Mouse (Mus musculus) neural tube, embryonic 11.5 days (tissue): ENCODE data around the gene Slc25a39. TPM values are rescaled to one million over a fixed set of nuclear protein-coding genes. Genes with fewer than 3 reads are reported as not detected.

ENCODE experiments used
- ATAC-seq: fragments of 200-750 bp; cut with Nextera tagmentation; 2 replicates; pipeline ENCODE4 v1.8.0; 2017; ENCODE audit warnings: moderate number of reproducible peaks, mild to moderate bottlenecking, moderate TSS enrichment, moderate library complexity; ENCODE audit not compliant: insufficient read depth, low FRiP score, low TSS enrichment
- DNase-seq: peaks from one replicate; pipeline ENCODE4 v3.0.0-alpha.2; 2015; ENCODE audit warnings: low spot score
- H3K27ac ChIP-seq: fragments of 300-500 bp; sonication (generic); 2 replicates; pipeline ENCODE4 v1.5.1; 2014; ENCODE audit warnings: low read depth, mild to moderate bottlenecking, low read length
- H3K27me3 ChIP-seq: fragments of 300-500 bp; sonication (generic); 2 replicates; pipeline ENCODE4 v1.6.1; 2014; ENCODE audit warnings: mild to moderate bottlenecking, low read length, mixed read lengths; ENCODE audit not compliant: control insufficient read depth, insufficient read depth
- H3K36me3 ChIP-seq: fragments of 300-500 bp; sonication (generic); 2 replicates; pipeline ENCODE4 v1.6.1; 2014; ENCODE audit warnings: mild to moderate bottlenecking, low read length, moderate library complexity, mixed read lengths; ENCODE audit not compliant: control insufficient read depth, insufficient read depth
- H3K4me1 ChIP-seq: fragments of 300-500 bp; sonication (generic); 2 replicates; pipeline ENCODE4 v1.6.1; 2014; ENCODE audit warnings: low read length, mixed read lengths; ENCODE audit not compliant: control insufficient read depth, insufficient read depth
- H3K4me2 ChIP-seq: fragments of 300-500 bp; sonication (generic); 2 replicates; pipeline ENCODE4 v1.6.1; 2014; ENCODE audit warnings: low read depth, mild to moderate bottlenecking, moderate library complexity
- H3K4me3 ChIP-seq: fragments of 300-500 bp; sonication (generic); 2 replicates; pipeline ENCODE4 v1.5.1; 2014; ENCODE audit warnings: low read depth, low read length
- H3K9ac ChIP-seq: fragments of 300-500 bp; sonication (generic); 2 replicates; pipeline ENCODE4 v1.6.1; 2014; ENCODE audit warnings: mild to moderate bottlenecking, low read length
- H3K9me3 ChIP-seq: fragments of 300-500 bp; sonication (generic); 2 replicates; pipeline ENCODE4 v1.6.1; 2016; ENCODE audit warnings: low read length; ENCODE audit not compliant: control insufficient read depth
- WGBS: fragments of 180-500 bp; shearing (Covaris S2); extraction: QIAGEN DNeasy Blood & Tissue Kit; methylation state at CpG from one replicate; pipeline ENCODE4 v1.1.7; 2014; 5-methylcytosine and 5-hydroxymethylcytosine counted together
- microRNA-seq: library from miRNA; unstranded; fragments of <30 nt; microRNA quantifications from one replicate; pipeline ENCODE4, GENCODE M21; 2016
- polyA plus RNA-seq: library from polyadenylated mRNA; unstranded; fragments of >200 nt; fragmentation: Nextera tagmentation; extraction: Ambion mirVana; gene quantifications from 2 replicates; pipeline ENCODE4 v1.2.1, GENCODE M21; 2014

The Slc25a39 gene
- polyA plus RNA-seq, 1 experiment from 2014 or later = 184 TPM

DNA sequence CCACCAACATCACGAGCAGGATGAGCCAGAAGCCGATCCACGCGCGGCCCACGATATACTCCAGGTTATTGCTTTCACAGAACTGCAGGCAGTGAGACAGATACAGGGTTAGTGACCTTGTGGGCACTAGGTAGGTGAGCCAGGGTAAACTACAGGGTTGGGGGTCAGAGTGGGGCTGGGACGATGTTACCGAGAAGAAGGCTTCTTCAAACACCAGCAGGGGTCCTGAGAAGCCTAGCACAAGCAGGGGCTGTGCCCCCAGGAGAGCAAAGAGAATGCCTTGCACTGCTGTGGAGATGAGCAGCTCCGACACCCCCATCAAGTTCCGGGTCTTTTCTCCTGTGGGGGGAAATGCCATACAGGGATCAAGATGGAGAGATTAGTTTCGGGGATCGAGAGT, 51.6 kb downstream of the Slc25a39 start:
- no peak for ATAC-seq
- Histone ChIP-seq H3K36me3 (no peaks in the 10 kb centered on the region), H3K4me2 (no peak overlapping the region), H3K27ac (no peak overlapping the region), H3K9me3 (no peaks in the 10 kb centered on the region), H3K9ac (no peak overlapping the region), H3K4me3 (no peak overlapping the region), H3K27me3 (no peaks in the 10 kb centered on the region), H3K4me1 (no peaks in the 10 kb centered on the region)
- no peak for DNase-seq
- WGBS = 83% methylated on average over 12 of the region's 12 CpGs

DNA sequence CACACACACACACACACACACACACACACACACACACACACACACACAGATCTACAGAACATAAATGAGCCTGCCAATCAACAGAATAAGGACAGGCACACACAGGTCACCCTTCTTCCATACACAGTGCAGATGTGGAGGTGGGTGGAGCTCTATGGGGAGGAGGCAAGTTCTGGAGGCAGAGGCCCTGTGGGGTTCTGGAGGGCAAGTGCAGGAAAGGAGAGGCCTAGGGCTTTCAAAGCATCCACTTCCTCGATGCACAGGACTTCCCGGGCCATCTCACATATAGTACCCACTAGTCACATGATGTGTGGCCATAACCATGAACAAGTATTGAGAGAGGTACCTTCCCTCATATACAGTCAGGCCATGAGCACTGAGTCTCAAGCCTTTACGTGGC, 52.2 kb downstream of the Slc25a39 start:
- H3K36me3 ChIP-seq = no peaks in the 10 kb centered on the region
- H3K27ac ChIP-seq = no peak overlapping the region
- H3K27me3 ChIP-seq = no peaks in the 10 kb centered on the region
- no peak for ATAC-seq
- 83% methylated on average over 3 of the region's 3 CpGs for WGBS
- H3K9ac ChIP-seq = no peak overlapping the region
- DNase-seq = no peak
- no peaks in the 10 kb centered on the region for H3K9me3 ChIP-seq
- no peak overlapping the region for H3K4me3 ChIP-seq
- H3K4me2 ChIP-seq = no peak overlapping the region
- no peaks in the 10 kb centered on the region for H3K4me1 ChIP-seq

DNA sequence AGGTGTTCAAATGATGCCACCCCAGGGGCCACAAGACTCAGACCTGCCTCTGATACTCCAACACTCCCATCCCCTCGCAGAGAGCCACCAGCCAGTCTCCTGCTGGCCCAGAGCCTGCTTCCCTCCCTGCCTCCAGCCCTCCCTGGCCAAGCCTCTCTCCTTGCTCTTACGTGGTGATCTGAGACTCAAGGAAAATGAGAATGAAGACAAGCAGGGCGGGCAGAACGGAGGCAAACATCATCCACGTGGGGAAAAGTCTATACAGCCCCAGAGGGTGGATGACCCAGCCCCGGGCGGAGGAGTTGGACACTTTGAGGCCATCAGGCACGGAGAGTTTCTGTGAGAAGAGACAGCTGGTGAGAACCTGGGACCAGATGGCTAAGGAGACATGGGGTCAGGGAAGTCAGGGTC, 54.7 kb downstream of the Slc25a39 start:
- Histone ChIP-seq H3K36me3 (no peaks in the 10 kb centered on the region), H3K4me3 (no peak overlapping the region), H3K27me3 (no peaks in the 10 kb centered on the region), H3K9me3 (no peaks in the 10 kb centered on the region), H3K4me1 (no peaks in the 10 kb centered on the region), H3K4me2 (no peak overlapping the region), H3K27ac (no peak overlapping the region), H3K9ac (no peak overlapping the region)
- no peak for DNase-seq
- no peak for ATAC-seq
- 44% methylated on average over 8 of the region's 8 CpGs for WGBS

Small RNAs within 50 kb of the gene (microRNA-seq; reads per million reads assigned to microRNA genes)
- gene Mir6930 = not detected

Other genes starting within 250 kb of the Slc25a39 start
- 74.2 and 81.9 TPM in 2 replicates for gene Lsm12, start 222.7 kb downstream of the Slc25a39 start, polyA plus RNA-seq
- gene G6pc3, start 218.3 kb downstream of the Slc25a39 start, polyA plus RNA-seq = 30.0 and 35.3 TPM in 2 replicates
- gene Hdac5, start 177.8 kb downstream of the Slc25a39 start, polyA plus RNA-seq = 41.1 and 42.7 TPM in 2 replicates
- 17.9 and 18.6 TPM in 2 replicates for gene BC030867, start 159.1 kb downstream of the Slc25a39 start, polyA plus RNA-seq
- gene Asb16, start 139.2 kb downstream of the Slc25a39 start, polyA plus RNA-seq = not detected in 2 replicates
- gene Tmub2, start 123.0 kb downstream of the Slc25a39 start, polyA plus RNA-seq = 61.7 and 64.5 TPM in 2 replicates
- 18.8 and 20.0 TPM in 2 replicates for gene Atxn7l3, start 111.3 kb downstream of the Slc25a39 start, polyA plus RNA-seq
- 86.0 and 93.2 TPM in 2 replicates for gene Ubtf, start 88.2 kb downstream of the Slc25a39 start, polyA plus RNA-seq
- gene Slc4a1, start 41.7 kb downstream of the Slc25a39 start, polyA plus RNA-seq = 26.6 and 28.4 TPM in 2 replicates
- gene Rundc3a, start 14.5 kb downstream of the Slc25a39 start, polyA plus RNA-seq = 46.7 and 51.5 TPM in 2 replicates
- 54.2 and 54.8 TPM in 2 replicates for gene Grn, start 22.4 kb upstream of the Slc25a39 start, polyA plus RNA-seq
- gene Fam171a2, start 39.7 kb upstream of the Slc25a39 start, polyA plus RNA-seq = 11.6 and 12.0 TPM in 2 replicates
- gene Itga2b, start 62.2 kb upstream of the Slc25a39 start, polyA plus RNA-seq = 5.3 and 6.1 TPM in 2 replicates
- gene Gpatch8, start 148.4 kb upstream of the Slc25a39 start, polyA plus RNA-seq = 45.4 and 46.1 TPM in 2 replicates
- 7.1 and 9.9 TPM in 2 replicates for gene Gm11627, start 171.5 kb upstream of the Slc25a39 start, polyA plus RNA-seq
- gene Fzd2, start 196.4 kb upstream of the Slc25a39 start, polyA plus RNA-seq = 37.3 and 40.4 TPM in 2 replicates